Comparison of ENCODE assay signal across 26 mouse cellular contexts in genomic region chr10:60134201-60134600, GRCm38 (mm10). TPM values are rescaled to one million over a fixed set of nuclear protein-coding genes. Genes with fewer than 3 reads are reported as not detected.
DNase-seq lines count a peak whose midpoint lies in the region; ATAC-seq and TF ChIP-seq lines count a peak whose summit lies in the region.
"Had no signal": no experiment of that assay in that cellular context is flagged by ENCODE, and none has a peak within 500 bp of the region (broad histone marks: within the 10 kb centered on the region; RNA-seq: fewer than 3 reads in every experiment).

No protein-coding gene starts in this region.

- no peak for TF ChIP-seq EP300 in ES-Bruce4 (IDR thresholded peaks at IDR 0.05; ENCODE audit: insufficient read depth, low read depth, low read length)

- no peaks in the 10 kb centered on the region for H3K36me3 ChIP-seq in lung, embryonic 14.5 days (ENCODE audit: insufficient read depth)
- no peaks in the 10 kb centered on the region for H3K36me3 ChIP-seq in ES-Bruce4 (ENCODE audit: control insufficient read depth, insufficient read depth, low read length, poor library complexity, severe bottlenecking)
- H3K36me3 ChIP-seq in ES-E14 (ENCODE audit: control insufficient read depth, insufficient read depth, low read length, poor library complexity, severe bottlenecking) = no peaks in the 10 kb centered on the region
- H3K36me3 ChIP-seq in embryonic facial prominence, embryonic 15.5 days = 0 out of 2 replicates have a peak, but pooled peaks cover 3% of the 10 kb centered on the region
- H3K36me3 ChIP-seq: stomach, embryonic 15.5 days had no signal

- H3K9ac ChIP-seq in lung, embryonic 14.5 days = no peak overlapping the region
- H3K9ac ChIP-seq in ES-Bruce4 (ENCODE audit: low read depth, poor library complexity, severe bottlenecking) (no peak overlapping the region), ES-E14 (ENCODE audit: insufficient read depth, low read depth, low read length, poor library complexity, severe bottlenecking) (peak overlapping the region; percentile 48; the same call in 1 of the 2 replicates)
- no peak overlapping the region for H3K9ac ChIP-seq in embryonic facial prominence, embryonic 15.5 days
- H3K9ac ChIP-seq: hindbrain, embryonic 15.5 days; liver, postnatal 0 days; midbrain, embryonic 15.5 days; neural tube, embryonic 13.5 days; stomach, embryonic 15.5 days had no signal

- DNase-seq in lung, embryonic 14.5 days = peak; percentile 8
- DNase-seq in lung, postnatal 4 days = no peak
- DNase-seq in ES-E14 (ENCODE audit: low read depth, low spot score) = no peak
- no peak for DNase-seq in kidney, adult 9 months
- DNase-seq in left cerebral cortex, adult 9 months (ENCODE audit: low spot score in 2 of 2) = no peak
- DNase-seq: adrenal gland, adult 2 months; cerebellum, adult 11 months; cerebellum, postnatal 14 days; gastrocnemius, postnatal 36 days; heart, adult 2 months; heart, postnatal 36 days; kidney, adult 11 months; layer of hippocampus, adult 9-11 months; left cerebral cortex, postnatal 4 days; liver, postnatal 0 days; thymus, adult 2 months had no signal

- peaks cover 10% of the 10 kb centered on the region for H3K4me1 ChIP-seq in lung, embryonic 14.5 days (ENCODE audit: insufficient read depth)
- H3K4me1 ChIP-seq in ES-Bruce4 (ENCODE audit: control insufficient read depth, insufficient read depth, low read length) = peaks cover 15% of the 10 kb centered on the region
- H3K4me1 ChIP-seq in ES-E14 (ENCODE audit: control insufficient read depth in 2 of 2, insufficient read depth in 2 of 2, low read length in 2 of 2, poor library complexity in 1 of 2) = peaks cover 2 to 26% of the 10 kb centered on the region in 2 experiments; a peak in 2 of 4 replicates
- H3K4me1 ChIP-seq in embryonic facial prominence, embryonic 15.5 days = peaks cover 14% of the 10 kb centered on the region
- H3K4me1 ChIP-seq: hindbrain, embryonic 15.5 days; midbrain, embryonic 15.5 days had no signal

- H3K4me2 ChIP-seq in lung, embryonic 14.5 days = no peak overlapping the region
- no peak overlapping the region for H3K4me2 ChIP-seq in embryonic facial prominence, embryonic 15.5 days (replicated peaks)
- H3K4me2 ChIP-seq: hindbrain, embryonic 15.5 days; liver, embryonic 11.5 days; midbrain, embryonic 15.5 days; neural tube, embryonic 13.5 days; stomach, embryonic 15.5 days had no signal

- no peaks in the 10 kb centered on the region for H3K27me3 ChIP-seq in lung, embryonic 14.5 days (ENCODE audit: insufficient read depth, low read length)
- H3K27me3 ChIP-seq in ES-Bruce4 (ENCODE audit: control insufficient read depth, insufficient read depth, low read length, poor library complexity, severe bottlenecking) = no peaks in the 10 kb centered on the region
- no peaks in the 10 kb centered on the region for H3K27me3 ChIP-seq in embryonic facial prominence, embryonic 15.5 days
- H3K27me3 ChIP-seq: hindbrain, embryonic 15.5 days; midbrain, embryonic 15.5 days; neural tube, embryonic 13.5 days; stomach, embryonic 15.5 days had no signal

- ATAC-seq in lung, embryonic 14.5 days (ENCODE audit: insufficient read depth) = no peak
- ATAC-seq in embryonic facial prominence, embryonic 15.5 days (ENCODE audit: insufficient number of reproducible peaks, low FRiP score, low TSS enrichment, low read depth) = 0 out of 2 replicates have a peak, but pooled peaks have one; percentile 18
- ATAC-seq: forebrain, embryonic 16.5 days; liver, postnatal 0 days; midbrain, embryonic 15.5 days had no signal

- no peaks in the 10 kb centered on the region for H3K9me3 ChIP-seq in lung, embryonic 14.5 days (ENCODE audit: low read depth, low read length)
- no peaks in the 10 kb centered on the region for H3K9me3 ChIP-seq in ES-Bruce4 (replicated peaks; ENCODE audit: control insufficient read depth, insufficient read depth, low read length, poor library complexity, severe bottlenecking)
- H3K9me3 ChIP-seq in ES-E14 (ENCODE audit: control insufficient read depth, insufficient read depth, low read depth, low read length) = no peaks in the 10 kb centered on the region
- H3K9me3 ChIP-seq in embryonic facial prominence, embryonic 15.5 days (replicated peaks) = no peaks in the 10 kb centered on the region
- H3K9me3 ChIP-seq: hindbrain, embryonic 15.5 days; megakaryocyte, embryonic 14.5 days; midbrain, embryonic 15.5 days; neural tube, embryonic 13.5 days; stomach, embryonic 15.5 days had no signal

- in situ Hi-C loops in ES-E14 (cut with MboI; ENCODE audit: low sequenced_read_pairs in 2 of 2, unreplicated experiment in 2 of 2) = no loop called here

- H3K27ac ChIP-seq in lung, embryonic 14.5 days (ENCODE audit: low read depth) = no peak overlapping the region
- no peak overlapping the region for H3K27ac ChIP-seq in ES-Bruce4 (ENCODE audit: insufficient read depth, low read length)
- no peak overlapping the region for H3K27ac ChIP-seq in ES-E14 (ENCODE audit: insufficient read depth, low read depth, low read length, poor library complexity, severe bottlenecking)
- no peak overlapping the region for H3K27ac ChIP-seq in embryonic facial prominence, embryonic 15.5 days (replicated peaks)
- H3K27ac ChIP-seq: heart, adult 2 months; hindbrain, embryonic 15.5 days; kidney, postnatal 0 days; midbrain, embryonic 15.5 days; neural tube, embryonic 13.5 days; stomach, embryonic 15.5 days had no signal

- no peak for TF ChIP-seq POLR2A in ES-Bruce4 (IDR thresholded peaks at IDR 0.05; ENCODE audit: insufficient read depth, low read length)

- no peak for TF ChIP-seq CTCF in lung, embryonic 14.5 days (IDR thresholded peaks at IDR 0.05; ENCODE audit: low read depth)
- no peak for TF ChIP-seq CTCF in ES-Bruce4 (IDR thresholded peaks at IDR 0.05; ENCODE audit: low read depth, low read length)

- WGBS in lung, embryonic 14.5 days = 43% methylated on average over 9 of the region's 9 CpGs
- WGBS in embryonic facial prominence, embryonic 15.5 days = 41% methylated on average over 9 of the region's 9 CpGs

- no peak overlapping the region for H3K4me3 ChIP-seq in lung, embryonic 14.5 days (ENCODE audit: low read depth, low read length)
- peak overlapping the region; percentile 41 for H3K4me3 ChIP-seq in ES-Bruce4 (ENCODE audit: low read depth, low read length)
- H3K4me3 ChIP-seq in ES-E14 (ENCODE audit: insufficient read depth in 1 of 2, low read depth in 1 of 2, low read length in 2 of 2, poor library complexity in 1 of 2, severe bottlenecking in 1 of 2) = peak overlapping the region; percentile 13 to 27; a peak in 2 of 4 replicates
- H3K4me3 ChIP-seq in embryonic facial prominence, embryonic 15.5 days (replicated peaks) = no peak overlapping the region
- H3K4me3 ChIP-seq: heart, adult 2 months; hindbrain, embryonic 15.5 days; megakaryocyte, embryonic 14.5 days; midbrain, embryonic 15.5 days; neural tube, embryonic 13.5 days; stomach, embryonic 15.5 days had no signal

TF ChIP-seq in ES-E14, 5 proteins besides CTCF, POLR2A, EP300 and RAD21:
- TF ChIP-seq HCFC1 (IDR thresholded peaks at IDR 0.05; ENCODE audit: borderline replicate concordance, insufficient read depth, low read length) (no peak), ZNF384 (IDR thresholded peaks at IDR 0.05; ENCODE audit: low read depth, low read length) (no peak), MAFK (IDR thresholded peaks at IDR 0.05; ENCODE audit: insufficient read depth, low read depth, low read length) (no peak), CHD2 (IDR thresholded peaks at IDR 0.05; ENCODE audit: low read depth, low read length) (no peak), ZC3H11A (IDR thresholded peaks at IDR 0.05; ENCODE audit: borderline replicate concordance, low read depth, low read length) (no peak)

RNA-seq across cellular contexts. Expression of gene Spock2, which starts 28.2 kb away (rescaled TPM):
- polyA plus RNA-seq in lung, embryonic 14.5 days (2014; fragmentation: Nextera tagmentation; extraction: Ambion mirVana) = 1.2 and 1.3 TPM in 2 replicates
- polyA plus RNA-seq in ES-Bruce4 (2011; ENCODE audit: insufficient read depth, insufficient read length, low read depth, missing spikeins) = 10.8 and 11.0 TPM in 2 replicates
- total RNA-seq in ES-E14 (2012; rRNA removed) = 4.1 and 6.7 TPM in 2 replicates
- polyA plus RNA-seq in embryonic facial prominence, embryonic 15.5 days (2015; fragmentation: Nextera tagmentation; extraction: Ambion mirVana) = 11.9 and 12.2 TPM in 2 replicates

Comparison
In these comparisons a context has a peak if more than half of its experiments do, and no peak if none do; other contexts are left out.
1. H3K4me3 ChIP-seq: peak in ES-Bruce4 (single experiment) and ES-E14 (2 of 2); none in lung, embryonic 14.5 days (single experiment) and embryonic facial prominence, embryonic 15.5 days (single experiment).